Mouse (Mus musculus) adrenal gland, postnatal 36 days (tissue): ENCODE results near the gene AI413582. TPM values are rescaled to one million over a fixed set of nuclear protein-coding genes. Genes with fewer than 3 reads are reported as not detected.

Source experiments
- DNase-seq, 2 experiments: peaks; one replicate each; pipeline ENCODE4 v3.0.0; 2021; ENCODE audit warnings: mixed read lengths in 1 of 2
- total RNA-seq, 2 experiments: library from RNA; stranded (reverse); gene quantifications; 2 replicates each; pipeline ENCODE4 v1.2.3; 2021

AI413582 gene
- total RNA-seq, 2 experiments from 2014 or later: 20.0 to 22.9 TPM

- no peak for DNase-seq
Measured at GRCm38 (mm10) chr17:27579816-27580215, 14.3 kb upstream of the AI413582 start.

- no peak for DNase-seq
Measured at GRCm38 (mm10) chr17:27578487-27578886, 12.9 kb upstream of the AI413582 start.

DNA sequence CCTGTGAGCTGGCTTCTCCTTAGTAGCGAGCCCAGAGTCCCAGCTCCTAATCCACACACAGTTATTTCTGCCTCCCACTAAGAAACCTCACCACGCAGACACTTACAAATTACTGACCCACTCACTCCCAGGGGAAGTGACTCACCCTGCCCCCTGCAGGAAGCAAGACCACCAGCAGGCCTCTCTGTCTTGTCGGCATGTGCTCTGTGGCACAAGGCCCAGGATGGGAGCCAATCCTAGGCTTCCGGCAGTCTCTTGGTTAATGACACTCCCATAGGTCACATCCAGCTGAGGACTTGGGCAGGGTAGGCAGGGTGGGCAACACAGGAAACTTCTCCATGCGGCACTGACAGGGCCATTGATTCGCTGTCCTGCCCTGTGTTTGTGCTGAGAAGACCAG lies 11.9 kb upstream of the AI413582 start:
- no peak for DNase-seq

- DNase-seq: no peak
Measured at GRCm38 (mm10) chr17:27576056-27576455, 10.5 kb upstream of the AI413582 start.

- no peak for DNase-seq
Measured at GRCm38 (mm10) chr17:27575116-27575776, 9.7 kb upstream of the AI413582 start.

GRCm38 (mm10) chr17:27574470-27575115 lies 9.0 kb upstream of the AI413582 start:
- DNase-seq: peak; percentile 79 to 81

- no peak for DNase-seq
Measured at GRCm38 (mm10) chr17:27573772-27574320, 8.3 kb upstream of the AI413582 start.

DNA sequence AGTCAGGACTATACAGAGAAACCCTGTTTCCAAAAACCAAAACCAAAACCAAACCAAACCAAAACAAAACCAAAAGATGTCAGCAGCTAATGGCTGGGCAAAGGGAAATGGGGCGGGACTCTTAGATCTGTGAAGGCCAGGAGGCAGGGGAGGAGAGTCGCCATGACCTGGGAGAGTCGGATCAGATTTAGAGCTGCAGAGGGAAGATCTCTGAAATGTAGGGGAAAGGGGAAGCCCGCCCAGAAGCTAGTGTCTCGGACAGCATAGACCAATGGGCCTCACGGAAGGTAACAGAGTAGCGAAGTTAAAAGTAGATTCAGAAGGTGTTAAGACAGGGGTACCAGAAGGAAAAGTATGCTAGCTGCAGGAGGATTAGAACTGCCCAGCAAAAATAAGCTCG lies 5.8 kb upstream of the AI413582 start:
- DNase-seq: peak in 1 of 2 experiments; percentile 30

- no peak for DNase-seq
Measured at GRCm38 (mm10) chr17:27568228-27568627, 2.7 kb upstream of the AI413582 start.

GRCm38 (mm10) chr17:27565942-27566267 lies 349 bp upstream of the AI413582 start:
- no peak for DNase-seq

DNA sequence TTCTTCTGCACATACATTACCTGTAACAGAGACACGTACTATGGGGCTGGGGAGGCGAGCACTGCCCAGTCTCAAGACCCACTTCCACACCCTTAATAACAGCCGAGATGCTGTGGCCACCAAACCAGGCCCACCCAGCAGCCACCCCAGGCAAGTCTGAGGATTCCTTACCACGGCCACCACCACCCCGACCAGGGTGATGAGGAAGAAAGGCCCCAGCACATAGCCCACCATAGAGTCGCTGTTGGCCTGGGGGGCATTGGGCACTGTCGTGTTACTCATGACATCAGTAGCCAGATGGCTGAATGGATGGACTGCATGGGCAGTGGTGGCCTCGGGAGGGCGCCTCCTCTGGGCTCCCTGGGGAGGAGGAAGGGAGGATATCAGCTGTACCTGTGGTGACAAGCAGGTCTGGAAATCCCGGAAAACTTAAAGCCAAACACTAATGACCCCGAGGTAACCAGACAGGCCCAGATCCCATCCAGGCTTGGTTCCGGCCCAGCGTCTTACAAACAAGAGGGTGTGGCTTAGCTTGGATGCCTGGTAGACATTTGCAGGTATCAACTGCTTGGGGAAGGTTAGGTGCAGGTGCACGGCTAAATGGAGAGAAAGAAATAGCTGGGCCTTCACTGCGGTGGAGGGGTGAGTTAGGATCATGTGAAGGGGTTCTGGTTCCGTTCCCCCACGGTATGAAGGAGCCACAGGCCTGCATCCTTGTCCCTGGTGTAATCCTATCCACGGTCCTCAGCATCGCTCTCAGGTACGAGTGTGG lies 979 bp downstream of the AI413582 start:
- DNase-seq: no peak

- no peak for DNase-seq
Measured at GRCm38 (mm10) chr17:27563771-27564244, 1.7 kb downstream of the AI413582 start.

DNA sequence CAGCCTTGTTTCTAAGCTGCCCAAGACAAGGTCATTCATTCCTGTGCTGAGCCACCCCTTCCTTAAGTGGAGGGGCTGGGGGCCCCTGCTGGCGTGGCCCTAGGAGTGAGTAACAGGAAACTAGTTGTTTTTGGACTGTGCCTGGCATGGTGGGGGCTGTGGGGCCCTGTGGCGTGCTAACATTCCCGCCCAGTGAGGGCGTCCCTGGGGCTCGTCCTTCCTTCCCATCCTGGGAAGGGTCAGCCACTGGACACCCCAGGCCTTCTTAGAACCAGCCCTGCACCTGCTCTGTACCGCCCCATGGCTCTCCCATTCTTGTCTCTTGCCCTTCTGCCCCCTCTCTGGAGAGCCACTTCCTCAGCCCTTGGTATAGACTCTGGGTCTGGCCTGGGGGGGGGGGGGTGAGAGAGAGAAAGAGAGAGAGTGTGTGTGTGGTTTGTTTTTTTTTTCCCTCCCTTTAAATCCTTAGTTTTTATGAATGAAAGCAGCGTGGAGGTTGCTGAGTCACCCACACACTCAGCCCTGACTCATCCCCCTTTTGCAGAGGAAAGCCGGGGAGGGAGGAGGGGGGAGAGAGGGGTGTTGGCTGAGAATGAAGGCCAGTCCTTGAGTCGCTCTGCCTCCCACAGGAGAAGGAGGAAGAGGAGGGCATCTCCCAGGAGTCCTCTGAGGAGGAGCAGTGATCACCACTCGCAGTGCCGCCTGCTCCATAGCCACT lies 3.6 kb downstream of the AI413582 start:
- DNase-seq: peak; percentile 86 to 89

DNA sequence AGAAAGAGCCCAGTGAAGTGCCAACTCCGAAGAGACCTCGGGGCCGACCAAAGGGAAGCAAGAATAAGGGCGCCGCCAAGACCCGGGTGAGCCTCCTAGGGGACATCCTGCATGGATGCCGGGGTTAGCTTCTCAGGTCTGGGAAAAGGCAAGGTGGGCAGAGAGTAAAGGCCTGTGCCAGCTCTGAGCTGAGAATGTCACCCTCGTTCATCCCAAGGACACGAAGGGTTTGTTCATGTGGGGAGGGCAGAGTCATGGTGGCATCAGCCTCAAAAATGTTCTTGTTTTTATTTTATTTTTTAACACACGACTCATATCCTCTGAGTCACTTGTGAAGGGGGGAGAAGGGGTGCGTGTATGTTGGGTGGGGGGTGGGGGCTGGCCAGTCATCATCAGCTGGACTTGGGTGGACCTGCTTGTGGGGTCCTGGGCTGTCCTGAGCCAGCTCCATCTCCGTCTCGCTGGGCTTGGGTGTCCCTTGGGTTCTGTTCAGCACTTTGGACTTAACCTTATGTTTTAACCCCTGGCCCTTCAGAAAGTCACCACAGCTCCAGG lies 4.6 kb downstream of the AI413582 start:
- DNase-seq: no peak

GRCm38 (mm10) chr17:27559596-27559995 lies 6.0 kb downstream of the AI413582 start:
- no peak for DNase-seq

GRCm38 (mm10) chr17:27558845-27559244 lies 6.7 kb downstream of the AI413582 start:
- DNase-seq: no peak

GRCm38 (mm10) chr17:27557927-27558661 lies 7.5 kb downstream of the AI413582 start:
- no peak for DNase-seq

DNA sequence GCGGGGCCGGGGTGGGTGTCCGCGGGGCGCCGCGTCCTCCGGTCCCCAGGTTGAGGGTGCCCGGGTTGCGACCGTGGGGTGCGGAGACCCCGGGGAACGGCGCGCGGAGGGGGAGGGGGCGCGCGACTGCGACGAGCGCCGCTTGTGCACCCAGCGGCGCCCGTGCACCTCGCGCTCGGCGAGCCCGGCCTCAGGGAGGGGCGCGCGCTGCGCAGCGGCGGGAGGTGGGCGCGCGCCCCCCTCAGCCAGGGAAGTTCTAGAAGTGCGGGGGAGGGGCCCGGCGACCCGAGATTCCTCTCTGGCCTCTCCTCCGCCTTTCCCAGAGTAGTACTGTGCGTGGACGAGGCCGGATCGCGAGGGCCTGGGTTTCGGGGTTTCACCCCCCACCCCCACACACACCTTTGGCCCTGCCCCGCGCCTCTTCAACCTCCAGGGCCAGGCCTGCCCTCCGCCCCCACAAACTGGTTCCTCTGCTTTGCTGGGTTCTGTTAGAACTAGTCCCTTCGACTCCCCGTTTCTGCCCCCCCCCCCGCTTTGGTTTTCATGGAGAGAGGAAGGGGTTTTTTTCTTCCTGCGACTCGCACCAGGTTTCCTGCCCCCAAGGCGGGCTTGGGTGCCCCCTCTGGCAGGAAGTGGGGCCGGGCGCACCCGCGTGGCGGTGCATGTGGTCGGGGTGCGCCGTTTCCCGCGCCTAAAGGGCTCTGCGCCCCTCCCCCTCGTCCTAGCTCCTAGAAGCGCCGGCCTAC lies 8.2 kb downstream of the AI413582 start:
- peak; percentile 25 to 68 for DNase-seq

DNA sequence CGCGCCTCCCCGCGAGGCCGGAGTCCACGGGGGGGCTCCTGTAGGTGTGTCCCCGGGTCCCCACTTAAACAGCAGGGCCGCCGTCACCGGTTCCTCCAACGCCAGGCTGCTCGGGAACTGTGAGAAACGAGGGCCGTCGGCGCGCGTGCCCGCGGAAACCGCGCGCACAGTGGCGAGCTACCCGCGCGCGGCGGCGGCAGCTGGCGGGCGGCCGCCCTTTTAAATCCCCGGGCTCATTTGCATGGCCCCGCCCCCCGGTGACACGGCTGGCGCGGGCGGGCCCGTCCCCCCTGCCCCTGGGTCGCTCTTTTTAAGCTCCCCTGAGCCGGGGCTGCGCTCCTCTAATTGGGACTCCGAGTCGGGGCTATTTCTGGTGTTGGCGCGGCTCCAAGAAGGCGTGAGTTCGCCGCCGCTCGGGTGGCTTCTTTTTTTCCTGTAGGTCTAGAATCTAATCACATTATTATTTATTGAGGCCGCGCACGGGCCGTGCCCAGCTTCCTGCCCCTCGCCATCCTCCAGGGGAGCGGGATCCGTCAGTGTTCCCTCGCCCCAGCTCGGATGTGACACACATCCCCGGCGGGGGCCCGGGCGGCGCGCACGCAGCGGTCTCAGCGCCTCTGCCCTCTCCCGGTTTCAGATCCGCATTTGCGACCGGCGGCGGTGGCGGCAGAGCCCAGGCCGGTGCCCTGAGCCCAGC lies 9.1 kb downstream of the AI413582 start, which contains the start of gene Hmga1:
Hmga1 (plus strand) TSS at position 183 of the 697 bp plus-strand sequence.
- DNase-seq: peak; percentile 89 to 95
